Mouse (Mus musculus) large intestine, adult 2 months (tissue): ENCODE measurements around the gene Vat1l. TPM values are rescaled to one million over a fixed set of nuclear protein-coding genes. Genes with fewer than 3 reads are reported as not detected.

Source experiments
- DNase-seq: peaks from one replicate; pipeline ENCODE4 v3.0.0-alpha.2; 2012; ENCODE audit warnings: low read depth, low spot score
- WGBS: fragments of 180-500 bp; shearing (Covaris S2); methylation state at CpG from one replicate; pipeline ENCODE4 v1.1.7; 2018; 5-methylcytosine and 5-hydroxymethylcytosine counted together
- polyA plus RNA-seq: library from polyadenylated mRNA; depleted of rRNA; stranded (reverse); fragments of >200 nt; gene quantifications from 2 replicates; pipeline ENCODE4 v1.2.3, GENCODE M21; 2012; rRNA removed

The Vat1l gene
- polyA plus RNA-seq, 1 experiment = 1.3 TPM

- no peak for DNase-seq
- WGBS = 68% methylated on average over 6 of the region's 6 CpGs
Observed at GRCm38 (mm10) chr8:114374390-114374789, 169.0 kb downstream of the Vat1l start.

GRCm38 (mm10) chr8:114384189-114384588 is 178.8 kb downstream of the Vat1l start:
- no peak for DNase-seq
- 86% methylated on average over 3 of the region's 3 CpGs for WGBS

DNA sequence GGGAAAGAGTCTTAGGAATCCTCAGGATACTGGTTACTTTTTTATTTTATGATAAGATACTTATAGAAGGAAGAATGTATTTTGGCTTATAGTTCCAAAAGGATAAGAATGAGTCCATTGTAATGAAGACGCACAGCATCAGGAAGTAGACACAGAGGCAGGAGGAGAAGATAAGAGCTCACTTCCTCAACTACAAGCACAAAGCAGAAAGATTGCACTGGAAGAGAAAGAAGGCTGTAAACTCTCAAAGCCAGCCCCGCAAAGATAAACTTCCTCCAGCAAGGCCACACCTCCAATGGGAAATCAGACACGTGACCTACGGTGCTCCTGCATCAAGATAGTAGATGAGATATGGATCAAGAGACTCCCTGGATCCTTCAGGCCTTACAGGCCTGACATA is 182.1 kb downstream of the Vat1l start:
- 14% methylated on average over 4 of the region's 4 CpGs for WGBS

GRCm38 (mm10) chr8:114390465-114391254 is 185.2 kb downstream of the Vat1l start:
- DNase-seq = no peak
- WGBS = 76% methylated on average over 12 of the region's 13 CpGs

More for the DNA sequence above, 182.1 kb downstream of the Vat1l start:
- no peak for DNase-seq

GRCm38 (mm10) chr8:114398326-114398725 is 192.9 kb downstream of the Vat1l start:
- 82% methylated on average over 5 of the region's 5 CpGs for WGBS
- no peak for DNase-seq

DNA sequence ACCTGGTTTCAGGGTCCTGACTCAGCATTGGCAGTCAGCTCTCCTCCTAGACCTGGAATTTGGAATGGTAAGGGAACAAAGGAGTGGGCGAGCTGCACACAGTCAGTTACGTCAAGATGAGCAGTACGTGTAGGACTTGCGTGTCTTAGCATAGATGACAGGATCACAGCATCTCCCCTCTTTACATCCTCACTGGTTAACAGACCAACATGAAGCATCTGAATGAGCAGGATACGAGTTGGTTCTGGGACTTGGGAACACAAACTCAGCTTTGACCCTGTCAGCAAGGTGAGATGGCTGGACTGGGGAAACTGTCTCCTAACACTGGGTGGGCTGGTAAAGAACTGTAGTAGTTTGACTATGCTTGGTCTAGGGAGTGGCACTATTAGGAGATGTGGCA is 193.9 kb downstream of the Vat1l start:
- no peak for DNase-seq
- 91% methylated on average over 5 of the region's 5 CpGs for WGBS

DNA sequence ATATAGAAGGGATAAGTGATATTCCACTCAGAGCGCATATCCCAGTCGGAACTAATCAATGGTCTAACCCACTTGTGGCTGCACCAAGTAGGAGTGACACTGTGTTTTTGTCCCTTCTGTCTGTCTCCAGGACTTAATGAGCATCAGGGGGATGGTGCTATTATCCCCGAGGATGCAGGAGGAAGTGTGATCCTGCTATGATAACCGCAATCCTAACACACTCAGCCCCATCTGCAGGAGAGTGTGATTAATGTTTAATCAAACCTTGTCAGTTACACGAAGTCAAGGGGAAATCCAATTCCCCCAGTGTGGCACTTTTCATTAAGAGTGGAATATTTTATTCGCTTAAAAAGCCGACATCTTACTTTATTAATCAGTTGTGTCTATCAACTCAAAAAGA is 196.3 kb downstream of the Vat1l start:
- no peak for DNase-seq
- 60% methylated on average over 7 of the region's 7 CpGs for WGBS

- no peak for DNase-seq
- WGBS = 69% methylated on average over 3 of the region's 3 CpGs
Observed at GRCm38 (mm10) chr8:114411421-114411820, 206.0 kb downstream of the Vat1l start.

- DNase-seq = no peak
- 73% methylated on average over 8 of the region's 8 CpGs for WGBS
Observed at GRCm38 (mm10) chr8:114417786-114418185, 212.4 kb downstream of the Vat1l start, which contains the start of gene Clec3a. TSS of gene Clec3a (plus strand) at chr8:114418086.

- 79% methylated on average over 5 of the region's 5 CpGs for WGBS
- no peak for DNase-seq
Observed at GRCm38 (mm10) chr8:114418486-114418885, 213.1 kb downstream of the Vat1l start.

DNA sequence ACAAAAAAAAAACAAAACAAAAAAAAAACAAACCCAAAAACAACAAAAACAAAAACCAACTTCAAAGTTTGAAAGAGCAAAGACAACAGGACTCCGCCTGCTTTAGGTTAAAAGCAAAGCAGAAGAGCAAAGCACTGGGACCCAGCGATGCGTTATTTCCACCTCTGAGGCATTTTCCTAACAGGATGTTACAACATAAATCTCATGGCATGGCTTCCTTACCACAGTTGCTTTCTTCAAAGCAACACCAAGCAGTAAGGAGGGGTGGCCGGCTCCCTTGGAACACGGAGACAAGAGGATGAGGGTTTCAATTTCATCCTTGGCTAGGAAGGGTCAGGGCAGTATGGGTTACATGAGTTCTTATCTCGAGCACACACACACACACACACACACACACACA is 213.5 kb downstream of the Vat1l start:
- DNase-seq = no peak
- 62% methylated on average over 6 of the region's 6 CpGs for WGBS

GRCm38 (mm10) chr8:114421544-114421943 is 216.1 kb downstream of the Vat1l start:
- no peak for DNase-seq
- WGBS = 56% methylated on average over 4 of the region's 4 CpGs

Other genes starting within 250 kb of the Vat1l start
- gene Nudt7, start 72.1 kb upstream of the Vat1l start, polyA plus RNA-seq = 10.0 and 14.8 TPM in 2 replicates
- gene Clec3a, start 212.5 kb downstream of the Vat1l start, polyA plus RNA-seq = not detected in 2 replicates
- gene Wwox, start 234.0 kb downstream of the Vat1l start, polyA plus RNA-seq = 4.3 and 6.3 TPM in 2 replicates